Mouse (Mus musculus): ENCODE results near the gene Slc22a7. TPM values are rescaled to one million over a fixed set of nuclear protein-coding genes. Genes with fewer than 3 reads are reported as not detected.

Gene Slc22a7
- not detected in 2 replicates for polyA plus RNA-seq (2012; ENCODE audit: low replicate concordance)

GRCm38 (mm10) chr17:46438298-46438873 lies at the start of gene Slc22a7:
Slc22a7 (minus strand) TSS chr17:46438457.

GRCm38 (mm10) chr17:46487431-46487830 lies 49.2 kb upstream of the Slc22a7 start, which contains the start of gene Ttbk1:
Ttbk1 (minus strand) TSS chr17:46487675.

GRCm38 (mm10) chr17:46428761-46429414 lies 9.4 kb downstream of the Slc22a7 start, which contains the start of gene Crip3:
Crip3 (plus strand) TSS chr17:46428926.

GRCm38 (mm10) chr17:46383294-46384060 lies 54.8 kb downstream of the Slc22a7 start, which contains the start of gene Zfp318:
Zfp318 (plus strand) TSS chr17:46383731.

Other genes starting within 250 kb of the Slc22a7 start
- 0.76 and 1.9 TPM in 2 replicates for gene Polh, start 235.8 kb downstream of the Slc22a7 start, polyA plus RNA-seq (2012; ENCODE audit: low replicate concordance)
- gene Xpo5, start 235.7 kb downstream of the Slc22a7 start, polyA plus RNA-seq (2012; ENCODE audit: low replicate concordance) = 5.3 and 8.5 TPM in 2 replicates
- 5.7 and 13.6 TPM in 2 replicates for gene Polr1c, start 190.4 kb downstream of the Slc22a7 start, polyA plus RNA-seq (2012; ENCODE audit: low replicate concordance)
- 192 and 236 TPM in 2 replicates for gene Yipf3, start 190.4 kb downstream of the Slc22a7 start, polyA plus RNA-seq (2012; ENCODE audit: low replicate concordance)
- 0.84 and 1.2 TPM in 2 replicates for gene Lrrc73, start 184.9 kb downstream of the Slc22a7 start, polyA plus RNA-seq (2012; ENCODE audit: low replicate concordance)
- 56.3 and 96.3 TPM in 2 replicates for gene Tjap1, start 155.4 kb downstream of the Slc22a7 start, polyA plus RNA-seq (2012; ENCODE audit: low replicate concordance)
- 0.26 and 0.53 TPM in 2 replicates for gene Dlk2, start 141.0 kb downstream of the Slc22a7 start, polyA plus RNA-seq (2012; ENCODE audit: low replicate concordance)
- gene Abcc10, start 110.1 kb downstream of the Slc22a7 start, polyA plus RNA-seq (2012; ENCODE audit: low replicate concordance) = 12.3 and 28.5 TPM in 2 replicates
- 30.3 and 42.6 TPM in 2 replicates for gene Zfp318, start 54.7 kb downstream of the Slc22a7 start, polyA plus RNA-seq (2012; ENCODE audit: low replicate concordance)
- 2.9 and 3.6 TPM in 2 replicates for gene Crip3, start 9.5 kb downstream of the Slc22a7 start, polyA plus RNA-seq (2012; ENCODE audit: low replicate concordance)
- 3.0 and 6.6 TPM in 2 replicates for gene Ttbk1, start 49.2 kb upstream of the Slc22a7 start, polyA plus RNA-seq (2012; ENCODE audit: low replicate concordance)
- gene Dnph1, start 58.3 kb upstream of the Slc22a7 start, polyA plus RNA-seq (2012; ENCODE audit: low replicate concordance) = 1.2 and 3.1 TPM in 2 replicates
- gene Cul9, start 107.9 kb upstream of the Slc22a7 start, polyA plus RNA-seq (2012; ENCODE audit: low replicate concordance) = 13.9 and 26.4 TPM in 2 replicates
- gene Srf, start 117.7 kb upstream of the Slc22a7 start, polyA plus RNA-seq (2012; ENCODE audit: low replicate concordance) = 156 and 269 TPM in 2 replicates
- 0.14 and 0.42 TPM in 2 replicates for gene Ptk7, start 191.0 kb upstream of the Slc22a7 start, polyA plus RNA-seq (2012; ENCODE audit: low replicate concordance)
- 18.7 and 38.4 TPM in 2 replicates for gene Klc4, start 207.6 kb upstream of the Slc22a7 start, polyA plus RNA-seq (2012; ENCODE audit: low replicate concordance)
- 255 and 478 TPM in 2 replicates for gene Mrpl2, start 207.8 kb upstream of the Slc22a7 start, polyA plus RNA-seq (2012; ENCODE audit: low replicate concordance)
- 12.2 and 17.3 TPM in 2 replicates for gene Cul7, start 211.9 kb upstream of the Slc22a7 start, polyA plus RNA-seq (2012; ENCODE audit: low replicate concordance)
- 23.1 and 32.5 TPM in 2 replicates for gene Rrp36, start 235.9 kb upstream of the Slc22a7 start, polyA plus RNA-seq (2012; ENCODE audit: low replicate concordance)
- gene Mea1, start 240.3 kb upstream of the Slc22a7 start, polyA plus RNA-seq (2012; ENCODE audit: low replicate concordance) = 79.8 and 115 TPM in 2 replicates
- gene Klhdc3, start 242.5 kb upstream of the Slc22a7 start, polyA plus RNA-seq (2012; ENCODE audit: low replicate concordance) = 113 and 240 TPM in 2 replicates

All from hematopoietic multipotent progenitor cell, adult 10-12 weeks (in vitro differentiated cells).